Mouse (Mus musculus) ES-E14 (cell line): Measurements from ENCODE around the gene Dexi.

Source experiments
- ZC3H11A ChIP-seq: IDR thresholded peaks from 2 replicates; pipeline ENCODE4 v1.6.1; 2012; ENCODE audit warnings: low read depth, mild to moderate bottlenecking, inconsistent platforms, low read length, borderline replicate concordance
- ZNF384 ChIP-seq: IDR thresholded peaks from 2 replicates; pipeline ENCODE4 v1.6.1; 2012; ENCODE audit warnings: low read depth, low read length, inconsistent platforms

DNA sequence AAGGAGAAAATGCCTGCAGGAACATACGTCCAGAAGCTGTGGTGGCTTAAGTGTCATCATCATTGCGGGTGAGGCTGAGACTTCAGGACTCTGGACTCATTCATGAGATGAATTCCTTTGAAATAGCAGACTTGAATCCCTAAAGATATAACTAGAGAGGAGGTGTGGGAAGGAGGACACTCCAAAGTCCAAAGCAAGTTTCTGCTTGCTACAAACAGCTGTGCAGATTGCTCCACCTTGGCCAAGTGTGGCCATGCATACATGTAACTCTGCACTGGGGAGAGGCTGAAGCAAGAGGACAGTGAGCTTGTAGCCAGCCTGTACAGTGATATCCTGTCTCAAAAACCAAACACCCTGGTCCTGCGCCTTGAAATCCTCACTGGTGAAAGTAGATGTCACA, 70.9 kb downstream of the Dexi start:
- no peak for TF ChIP-seq ZC3H11A
- TF ChIP-seq ZNF384, result no peak
